Comparison of ENCODE assay signal across 8 mouse cellular contexts in the genomic region with DNA sequence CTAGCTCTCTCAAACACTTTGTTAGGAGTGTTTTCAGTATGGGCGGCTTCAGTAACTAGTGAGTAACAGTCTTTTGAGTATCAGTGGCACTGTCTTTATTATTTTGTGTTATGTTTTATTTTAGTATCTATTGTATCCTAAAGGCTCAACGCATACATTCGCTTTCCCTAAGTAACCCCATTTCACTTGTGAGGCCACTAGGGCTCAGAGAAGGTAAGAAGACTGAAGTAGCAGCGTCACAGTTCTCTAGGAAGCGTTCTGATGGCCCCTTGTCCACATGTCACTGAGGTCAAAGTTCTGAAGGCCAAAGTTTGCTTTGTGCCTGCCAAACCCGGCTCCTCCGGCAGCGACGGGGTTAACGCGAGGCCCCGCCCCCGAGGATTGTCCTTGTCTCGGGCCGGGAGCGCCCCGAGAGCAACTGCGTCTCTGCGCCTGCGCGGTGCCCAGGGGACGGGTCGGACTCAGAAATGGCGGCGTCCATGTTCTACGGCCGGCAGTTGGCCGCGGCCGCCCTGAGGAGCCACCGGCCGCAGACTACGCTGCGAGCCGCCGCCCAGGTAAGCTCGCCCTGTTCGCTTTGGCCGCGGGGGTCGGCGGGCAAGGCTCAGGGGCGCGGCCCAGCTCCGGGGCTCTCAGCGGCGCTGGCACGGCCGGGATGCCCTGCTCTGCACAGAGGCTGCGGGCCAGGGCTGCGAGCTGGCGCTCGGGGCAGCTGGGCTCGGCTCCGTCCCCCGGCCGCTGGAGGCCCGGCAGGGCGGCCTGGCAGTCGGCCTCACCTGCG. TPM values are rescaled to one million over a fixed set of nuclear protein-coding genes. Genes with fewer than 3 reads are reported as not detected.
DNase-seq lines count a peak whose midpoint lies in the region; ATAC-seq lines count a peak whose summit lies in the region.

No protein-coding gene starts in this region.

- H3K9ac ChIP-seq in intestine, embryonic 14.5 days (ENCODE audit: low read length) = peak overlapping the region; percentile 84

- H3K27ac ChIP-seq in intestine, embryonic 14.5 days (ENCODE audit: low read depth) = peak overlapping the region; percentile 62

- H3K4me2 ChIP-seq in intestine, embryonic 14.5 days (ENCODE audit: low read length) = peak overlapping the region; percentile 79

- ATAC-seq in intestine, embryonic 14.5 days (replicated peaks; ENCODE audit: low FRiP score, low TSS enrichment, low read depth) = peak; percentile 95

- H3K36me3 ChIP-seq in intestine, embryonic 14.5 days (ENCODE audit: control insufficient read depth, insufficient read depth, low read length) = peaks cover 11% of the 10 kb centered on the region

- intact Hi-C loops in left cerebral cortex, postnatal 14 days (cut with DNase I) = no loop called here

- peak overlapping the region; percentile 91 for H3K4me3 ChIP-seq in intestine, embryonic 14.5 days (ENCODE audit: low read depth, low read length)

- H3K9me3 ChIP-seq in intestine, embryonic 14.5 days (ENCODE audit: control insufficient read depth, low read length) = no peaks in the 10 kb centered on the region

- 5% methylated on average over 52 of the region's 61 CpGs for WGBS in intestine, embryonic 14.5 days

- H3K4me1 ChIP-seq in intestine, embryonic 14.5 days (replicated peaks; ENCODE audit: control insufficient read depth, insufficient read depth, low read length) = peaks cover 9% of the 10 kb centered on the region

- no peaks in the 10 kb centered on the region for H3K27me3 ChIP-seq in intestine, embryonic 14.5 days (replicated peaks; ENCODE audit: control insufficient read depth, insufficient read depth, low read length)

- peak; percentile 96 to 99 for DNase-seq in adrenal gland, adult 18-20 months (ENCODE audit: low spot score in 2 of 2)
- peak; percentile 98 for DNase-seq in embryo, embryonic 11 days
- DNase-seq in gastrocnemius, postnatal 25 days = peak; percentile 94
- DNase-seq in intestine, embryonic 14.5 days (ENCODE audit: low spot score) = peak; percentile 96
- peak; percentile 94 to 95 for DNase-seq in left cerebral cortex, postnatal 14 days (ENCODE audit: low spot score in 2 of 2)
- DNase-seq in mesoderm, embryonic 11.5 days (ENCODE audit: low read depth, low spot score) = peak; percentile 95
- peak; percentile 87 to 90 for DNase-seq in right cerebral cortex, postnatal 36 days (ENCODE audit: low spot score in 2 of 2)
- peak; percentile 96 for DNase-seq in yolk sac, embryonic 10.5 days (ENCODE audit: low spot score)

RNA-seq across cellular contexts. Expression of gene Nudt15, which starts 4.5 kb away (rescaled TPM):
- total RNA-seq in adrenal gland, adult 18-20 months (2021) = 1 to 10 TPM; 7.0 to 7.4 TPM
- total RNA-seq in gastrocnemius, postnatal 25 days (2021) = 1 to 10 TPM; 4.7 to 4.8 TPM
- 7.2 TPM in 2 replicates for polyA plus RNA-seq in intestine, embryonic 14.5 days (2014; fragmentation: Nextera tagmentation; extraction: Ambion mirVana)
- total RNA-seq in left cerebral cortex, postnatal 14 days (2021) = 1 to 10 TPM; 5.8 to 8.0 TPM

RNA-seq across cellular contexts. Expression of gene Sucla2, which starts 27.4 kb away (rescaled TPM):
- 100 to 1,000 TPM; 316 to 519 TPM for total RNA-seq in adrenal gland, adult 18-20 months (2021)
- total RNA-seq in gastrocnemius, postnatal 25 days (2021) = 100 to 1,000 TPM; 494 to 525 TPM
- polyA plus RNA-seq in intestine, embryonic 14.5 days (2014; fragmentation: Nextera tagmentation; extraction: Ambion mirVana) = 110 and 117 TPM in 2 replicates
- 100 to 1,000 TPM; 150 to 155 TPM for total RNA-seq in left cerebral cortex, postnatal 14 days (2021)

RNA-seq across cellular contexts. Expression of gene Med4, which starts 42.7 kb away (rescaled TPM):
- total RNA-seq in adrenal gland, adult 18-20 months (2021) = 10 to 100 TPM; 22.0 to 22.8 TPM
- total RNA-seq in gastrocnemius, postnatal 25 days (2021) = 10 to 100 TPM; 12.4 to 12.9 TPM
- polyA plus RNA-seq in intestine, embryonic 14.5 days (2014; fragmentation: Nextera tagmentation; extraction: Ambion mirVana) = 76.2 and 87.2 TPM in 2 replicates
- total RNA-seq in left cerebral cortex, postnatal 14 days (2021) = 10 to 100 TPM; 25.3 to 27.5 TPM

Comparison
In these comparisons a context has a peak if more than half of its experiments do, and no peak if none do; other contexts are left out.
1. Peak in every context shown above with its lines: DNase-seq, ATAC-seq, H3K4me3 ChIP-seq and H3K27ac ChIP-seq.